15 mouse cellular contexts compared by ENCODE assay signal in the genomic region with DNA sequence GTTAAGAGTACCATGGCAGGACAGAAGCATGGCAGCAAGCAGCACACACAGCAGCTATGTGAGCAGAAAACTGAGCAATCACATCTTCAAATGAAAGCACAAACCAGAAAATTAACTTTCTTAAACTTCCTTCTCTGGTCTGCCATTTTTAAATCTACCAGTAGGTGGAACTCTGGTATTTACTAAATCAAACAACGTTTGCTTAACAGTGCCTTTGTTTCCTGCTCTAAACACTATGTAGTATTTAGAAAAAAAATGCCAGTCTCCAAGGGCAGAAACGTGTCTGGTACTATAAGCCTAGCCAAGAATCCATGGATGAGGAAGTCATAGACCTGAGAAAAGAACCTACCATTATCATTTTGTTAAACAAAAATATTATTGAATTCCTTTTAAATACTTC.
DNase-seq lines count a peak whose midpoint lies in the region; ATAC-seq and TF ChIP-seq lines count a peak whose summit lies in the region.
"Had no signal": no experiment of that assay in that cellular context is flagged by ENCODE, and none has a peak within 500 bp of the region (broad histone marks: within the 10 kb centered on the region; RNA-seq: fewer than 3 reads in every experiment).

No protein-coding gene starts in this region.

- no peak for DNase-seq in forebrain, embryonic 11.5 days (ENCODE audit: low spot score)
- peak; percentile 9 for DNase-seq in layer of hippocampus, adult 9-10 months (ENCODE audit: low spot score)
- no peak for DNase-seq in layer of hippocampus, adult 11-12 months (ENCODE audit: low spot score)
- DNase-seq in lung, adult 2 months: no peak
- no peak for DNase-seq in right cerebral cortex, adult 18-20 months
- DNase-seq: cerebellum, adult 2 months; gastrocnemius, postnatal 14 days; heart, postnatal 4 days; kidney, adult 2 months; kidney, postnatal 4 days had no signal

- peak; percentile 25 for TF ChIP-seq CTCF in E14TG2a.4 (conservative IDR thresholded peaks at IDR 0.05; ENCODE audit: low read length)
- TF ChIP-seq CTCF in lung, adult 2 months (IDR thresholded peaks at IDR 0.05; ENCODE audit: insufficient read depth, low read length): no peak

- no peaks in the 10 kb centered on the region for H3K9me3 ChIP-seq in forebrain, embryonic 13.5 days (replicated peaks)
- no peaks in the 10 kb centered on the region for H3K9me3 ChIP-seq in forebrain, embryonic 11.5 days (ENCODE audit: control insufficient read depth, low read length)
- H3K9me3 ChIP-seq in E14TG2a.4 (ENCODE audit: low read length): no peaks in the 10 kb centered on the region
- no peaks in the 10 kb centered on the region for H3K9me3 ChIP-seq in neural tube, embryonic 15.5 days (replicated peaks)
- H3K9me3 ChIP-seq: embryonic facial prominence, embryonic 12.5 days had no signal

- no peak overlapping the region for H3K9ac ChIP-seq in forebrain, embryonic 13.5 days
- H3K9ac ChIP-seq in forebrain, embryonic 11.5 days (ENCODE audit: low read length): no peak overlapping the region
- no peak overlapping the region for H3K9ac ChIP-seq in neural tube, embryonic 15.5 days (replicated peaks)
- H3K9ac ChIP-seq: embryonic facial prominence, embryonic 12.5 days had no signal

- no peak overlapping the region for H3K27ac ChIP-seq in forebrain, embryonic 13.5 days
- no peak overlapping the region for H3K27ac ChIP-seq in forebrain, embryonic 11.5 days (ENCODE audit: low read depth, low read length)
- no peak overlapping the region for H3K27ac ChIP-seq in neural tube, embryonic 15.5 days (replicated peaks)
- H3K27ac ChIP-seq: embryonic facial prominence, embryonic 12.5 days had no signal

- no peaks in the 10 kb centered on the region for H3K27me3 ChIP-seq in forebrain, embryonic 13.5 days
- no peaks in the 10 kb centered on the region for H3K27me3 ChIP-seq in forebrain, embryonic 11.5 days (ENCODE audit: control insufficient read depth, insufficient read depth, low read length)
- no peaks in the 10 kb centered on the region for H3K27me3 ChIP-seq in E14TG2a.4 (ENCODE audit: insufficient read depth, low read length)
- no peaks in the 10 kb centered on the region for H3K27me3 ChIP-seq in neural tube, embryonic 15.5 days (replicated peaks)
- H3K27me3 ChIP-seq: embryonic facial prominence, embryonic 12.5 days had no signal

- peak; percentile 48; the same call in 1 of the 2 replicates for ATAC-seq in forebrain, embryonic 13.5 days
- no peak for ATAC-seq in forebrain, embryonic 11.5 days (replicated peaks; ENCODE audit: low FRiP score)
- peak; percentile 65; the same call in 1 of the 2 replicates for ATAC-seq in neural tube, embryonic 15.5 days (ENCODE audit: low FRiP score)

- no peak overlapping the region for H3K4me3 ChIP-seq in forebrain, embryonic 13.5 days
- no peak overlapping the region for H3K4me3 ChIP-seq in forebrain, embryonic 11.5 days (ENCODE audit: low read depth, low read length)
- no peak overlapping the region for H3K4me3 ChIP-seq in E14TG2a.4 (replicated peaks; ENCODE audit: low read length)
- H3K4me3 ChIP-seq in neural tube, embryonic 15.5 days (replicated peaks): no peak overlapping the region
- H3K4me3 ChIP-seq in lung, adult 2 months (replicated peaks; ENCODE audit: extremely low read depth, low read depth, low read length): no peak overlapping the region
- H3K4me3 ChIP-seq: embryonic facial prominence, embryonic 12.5 days had no signal

- TF ChIP-seq POLR2A in lung, adult 2 months (IDR thresholded peaks at IDR 0.05; ENCODE audit: borderline replicate concordance, extremely low read depth, low read depth, low read length): no peak

- no peaks in the 10 kb centered on the region for H3K4me1 ChIP-seq in forebrain, embryonic 13.5 days
- H3K4me1 ChIP-seq in forebrain, embryonic 11.5 days (replicated peaks; ENCODE audit: control insufficient read depth, insufficient read depth, low read length): no peaks in the 10 kb centered on the region
- H3K4me1 ChIP-seq in E14TG2a.4 (replicated peaks; ENCODE audit: low read depth, low read length): no peaks in the 10 kb centered on the region
- no peaks in the 10 kb centered on the region for H3K4me1 ChIP-seq in neural tube, embryonic 15.5 days
- H3K4me1 ChIP-seq in lung, adult 2 months (ENCODE audit: control insufficient read depth, insufficient read depth, low read length): no peaks in the 10 kb centered on the region
- H3K4me1 ChIP-seq: embryonic facial prominence, embryonic 12.5 days had no signal

- H3K4me2 ChIP-seq in forebrain, embryonic 13.5 days: no peak overlapping the region
- H3K4me2 ChIP-seq in forebrain, embryonic 11.5 days (ENCODE audit: low read depth, low read length, severe bottlenecking): no peak overlapping the region
- no peak overlapping the region for H3K4me2 ChIP-seq in neural tube, embryonic 15.5 days
- H3K4me2 ChIP-seq: embryonic facial prominence, embryonic 12.5 days; heart, embryonic 11.5 days had no signal

- no peaks in the 10 kb centered on the region for H3K36me3 ChIP-seq in forebrain, embryonic 13.5 days (ENCODE audit: poor library complexity, severe bottlenecking)
- no peaks in the 10 kb centered on the region for H3K36me3 ChIP-seq in forebrain, embryonic 11.5 days (ENCODE audit: control insufficient read depth, insufficient read depth, low read length)
- no peaks in the 10 kb centered on the region for H3K36me3 ChIP-seq in E14TG2a.4 (ENCODE audit: insufficient read depth, low read length)
- H3K36me3 ChIP-seq in neural tube, embryonic 15.5 days: no peaks in the 10 kb centered on the region
- H3K36me3 ChIP-seq: embryonic facial prominence, embryonic 12.5 days had no signal

- WGBS in forebrain, embryonic 13.5 days: 22% methylated on average over 2 of the region's 2 CpGs
- 26% methylated on average over 2 of the region's 2 CpGs for WGBS in forebrain, embryonic 11.5 days
- WGBS in neural tube, embryonic 15.5 days: 19% methylated on average over 2 of the region's 2 CpGs
- 9% methylated on average over 2 of the region's 2 CpGs for WGBS in lung, adult 2 months
